Mouse (Mus musculus) left cerebral cortex, postnatal 25 days (tissue): ENCODE results near the gene Actg1. TPM values are rescaled to one million over a fixed set of nuclear protein-coding genes. Genes with fewer than 3 reads are reported as not detected.
A peak's percentile ranks its signal among the peaks of the same experiment; 100 is the strongest.
"Not testable (repeated sequence)": the region's sequence is repeated elsewhere in the genome, so short reads cannot be mapped to it uniquely, and the experiment has no call there.

Experiments
- DNase-seq, 2 experiments: peaks; one replicate each; pipeline ENCODE4 v3.0.0; 2022; ENCODE audit warnings: low spot score in 2 of 2, mixed read lengths in 1 of 2
- intact Hi-C: fragments of 180-260 bp; cut with DNase I; formaldehyde crosslinking; loops from one replicate; pipeline ENCODE4 v1.15.1; 2025
- total RNA-seq, 2 experiments: library from RNA; stranded (reverse); gene quantifications; 2 replicates each; pipeline ENCODE4 v1.2.3; 2021

The Actg1 gene
- total RNA-seq, 2 experiments from 2014 or later = 1,262 to 1,272 TPM

GRCm38 (mm10) chr11:120349371-120349985, 1.1 kb upstream of the Actg1 start:
- DNase-seq = no peak
- intact Hi-C loops = loop anchor here (2.0 kb wide), 4 partner anchors 29 to 159 kb away; partner anchors contain the start of genes Bahcc1 and Faap100

DNA sequence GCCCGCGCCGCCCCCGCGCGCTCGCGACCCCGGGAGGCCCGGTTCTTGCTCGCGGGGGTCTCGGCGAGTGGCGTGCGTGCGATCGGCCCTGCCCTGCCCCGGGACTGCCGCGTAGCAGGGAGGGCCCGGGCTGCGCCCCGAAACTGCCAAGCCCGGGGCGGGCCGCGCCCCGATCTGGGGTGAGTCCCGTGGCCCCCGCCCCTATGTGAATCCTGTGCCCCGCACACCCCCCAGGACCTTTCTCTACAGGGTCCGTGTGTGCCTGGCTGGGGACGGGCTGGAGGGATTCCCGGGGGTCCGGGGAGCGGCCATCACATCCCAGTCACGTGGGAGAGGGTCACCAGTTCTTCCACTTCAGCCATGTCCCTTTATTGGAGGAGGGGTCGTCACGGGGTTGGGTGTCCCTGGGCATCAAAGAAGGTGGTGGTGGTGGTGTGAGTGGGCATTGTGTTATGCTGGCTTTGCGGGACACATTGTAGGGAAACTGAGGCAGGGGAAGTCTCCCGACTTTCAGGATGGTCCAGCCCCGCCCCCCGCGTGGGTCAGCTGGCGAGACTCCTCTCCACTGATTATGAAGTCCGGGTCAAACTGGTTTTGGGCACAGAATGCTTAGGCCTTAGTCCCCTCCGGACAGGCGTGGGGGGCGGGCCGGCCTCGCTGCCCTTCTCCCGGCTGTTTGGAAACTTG, 485 bp upstream of the Actg1 start:
- intact Hi-C loops = loop anchor here (2.0 kb wide), 4 partner anchors 30 to 158 kb away; partner anchors contain the start of genes Bahcc1 and Faap100
- peak in 1 of 2 experiments; percentile 38 for DNase-seq

GRCm38 (mm10) chr11:120347301-120347700, 1.0 kb downstream of the Actg1 start:
- intact Hi-C loops = no loop called here
- DNase-seq = no peak

GRCm38 (mm10) chr11:120346383-120347034, 1.8 kb downstream of the Actg1 start:
- intact Hi-C loops, DNase-seq: not testable (repeated sequence)

DNA sequence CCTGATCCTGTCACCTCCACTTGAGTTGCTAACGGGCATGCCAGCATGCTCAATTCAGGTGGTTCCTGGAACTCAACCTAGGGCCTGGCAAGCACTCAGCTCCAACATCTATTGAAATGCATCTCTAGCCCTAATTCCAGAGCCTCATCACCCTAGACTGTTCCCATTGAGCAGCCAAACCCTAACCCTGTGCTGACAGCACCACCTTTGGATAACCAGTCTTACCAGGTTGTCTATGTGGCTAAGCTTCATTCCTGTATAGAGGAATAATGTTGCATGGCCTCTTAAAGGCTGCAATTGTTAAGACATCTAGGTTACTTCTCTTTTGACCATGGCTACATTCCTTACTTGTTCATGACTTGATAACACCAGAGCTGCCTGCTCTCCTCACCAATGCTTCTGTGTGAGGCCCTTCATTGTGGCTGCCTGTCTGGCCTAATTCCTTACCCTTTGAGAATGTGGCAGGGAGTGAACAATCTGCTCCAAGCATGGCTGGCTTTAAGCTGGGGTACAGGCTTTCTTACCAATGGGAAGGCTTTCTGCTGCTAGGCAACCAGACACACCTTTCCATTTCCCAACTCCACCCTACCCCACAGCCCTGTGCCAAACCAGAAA, 3.2 kb downstream of the Actg1 start:
- intact Hi-C loops = loop anchor here (2.0 kb wide), 1 partner anchor 34 kb away; no protein-coding TSS in a partner anchor
- DNase-seq = no peak

- no peak for DNase-seq
- intact Hi-C loops = loop anchor here (2.0 kb wide), 1 partner anchor 34 kb away; no protein-coding TSS in a partner anchor
Measured at GRCm38 (mm10) chr11:120344310-120344920, 3.9 kb downstream of the Actg1 start.

- intact Hi-C loops = loop anchor here (2.0 kb wide), 1 partner anchor 33 kb away; no protein-coding TSS in a partner anchor
- no peak for DNase-seq
Measured at GRCm38 (mm10) chr11:120343519-120344309, 4.6 kb downstream of the Actg1 start.

DNA sequence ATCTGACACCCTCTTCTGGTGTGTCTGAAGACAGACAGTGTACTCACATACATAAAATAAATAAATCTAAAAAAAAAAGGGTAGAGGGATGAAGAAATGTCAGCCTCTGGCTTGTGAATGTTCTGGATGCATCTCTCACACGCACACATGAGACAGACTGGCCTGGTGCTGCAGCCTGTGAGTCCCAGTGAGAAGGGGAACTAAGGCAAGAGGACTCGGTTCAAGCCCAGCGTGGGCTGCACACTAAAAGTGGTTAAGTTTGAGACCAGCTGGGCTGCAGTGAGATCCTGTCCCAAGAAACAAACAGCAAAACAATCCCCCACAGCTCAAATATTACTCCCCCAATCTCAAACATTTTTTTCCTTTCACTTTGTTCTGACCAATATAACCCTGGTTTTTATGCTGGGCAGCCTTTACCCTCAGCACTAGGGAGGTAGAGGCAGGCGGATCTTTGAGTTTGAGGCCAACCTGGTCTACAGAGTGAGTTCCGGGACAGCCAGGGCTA, 5.6 kb downstream of the Actg1 start:
- no peak for DNase-seq
- intact Hi-C loops = no loop called here

DNA sequence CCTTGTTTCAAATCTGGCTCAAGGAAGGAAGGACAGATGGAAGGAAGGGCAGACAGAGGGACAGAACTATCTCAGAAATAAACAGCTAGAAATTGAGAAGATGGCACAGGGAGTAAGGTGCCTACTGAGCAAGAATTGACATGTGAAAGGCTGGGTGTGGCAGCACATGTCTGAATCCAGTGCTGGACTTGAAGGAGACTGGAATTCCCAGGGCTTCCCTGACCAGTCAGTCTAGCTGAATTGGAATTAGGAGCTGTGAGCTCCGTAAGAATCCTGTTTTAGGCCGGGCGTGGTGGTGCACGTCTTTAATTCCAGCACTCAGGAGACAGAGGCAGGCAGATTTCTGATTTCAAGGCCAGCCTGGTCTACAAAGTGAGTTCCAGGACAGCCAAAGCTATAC, 6.7 kb downstream of the Actg1 start:
- intact Hi-C loops = no loop called here
- DNase-seq = no peak

DNA sequence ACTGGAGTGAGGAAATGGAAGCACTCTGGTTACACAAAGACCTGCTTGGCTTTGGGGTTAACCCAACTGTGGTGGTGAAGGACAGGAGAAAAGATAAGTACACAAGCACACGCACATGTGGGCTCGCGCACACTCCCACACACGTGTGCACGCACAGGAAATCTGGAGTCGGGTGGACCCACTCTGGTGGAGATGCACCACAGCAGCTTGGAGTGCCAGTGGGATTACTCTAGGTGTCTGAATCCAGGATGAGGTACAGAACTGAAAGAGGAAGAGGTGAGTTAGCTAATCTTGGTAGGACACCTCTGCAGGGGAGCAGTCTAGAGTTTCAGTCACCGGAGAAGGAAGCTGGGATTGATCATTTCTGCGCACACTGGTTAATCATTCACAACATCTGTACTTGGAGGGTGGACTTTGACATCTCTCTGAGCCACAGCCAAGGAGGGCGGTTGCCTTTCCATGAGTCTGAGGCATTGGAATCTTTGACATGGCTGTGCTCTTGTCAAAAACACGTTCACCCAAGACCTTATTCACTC, 8.3 kb downstream of the Actg1 start:
- intact Hi-C loops = no loop called here
- no peak for DNase-seq

- intact Hi-C loops = no loop called here
- no peak for DNase-seq
Measured at GRCm38 (mm10) chr11:120338786-120339185, 9.6 kb downstream of the Actg1 start.

- DNase-seq = no peak
- intact Hi-C loops = no loop called here
Measured at GRCm38 (mm10) chr11:120337447-120337846, 10.9 kb downstream of the Actg1 start.

DNA sequence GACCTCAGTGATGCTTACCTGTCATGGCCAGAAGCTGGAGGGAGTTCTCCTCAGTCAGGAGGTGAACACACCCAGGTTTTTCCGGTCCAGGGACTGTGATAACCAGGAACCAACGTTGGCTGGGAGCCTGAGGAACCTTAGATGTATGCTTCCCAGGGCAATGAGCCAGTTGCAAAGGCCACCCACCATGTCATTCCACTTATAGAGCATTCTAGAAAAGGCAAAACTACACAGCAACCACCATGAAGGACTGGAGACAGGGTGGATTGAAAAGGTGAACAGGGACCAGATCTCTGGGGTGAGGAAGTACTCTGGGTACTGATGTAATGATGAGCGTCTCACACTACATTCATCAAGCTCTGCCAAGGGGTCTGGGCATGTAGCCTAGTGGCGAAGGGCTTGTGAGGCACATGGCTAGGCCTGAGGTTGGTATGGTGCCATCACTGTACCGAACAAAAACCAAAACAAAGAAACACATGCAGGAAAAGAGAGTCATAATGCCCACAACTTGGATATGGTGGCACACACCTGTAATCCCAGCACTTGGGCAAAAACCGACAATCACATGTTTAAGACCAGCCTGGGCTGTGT, 12.8 kb downstream of the Actg1 start:
- no peak for DNase-seq
- intact Hi-C loops = no loop called here

DNA sequence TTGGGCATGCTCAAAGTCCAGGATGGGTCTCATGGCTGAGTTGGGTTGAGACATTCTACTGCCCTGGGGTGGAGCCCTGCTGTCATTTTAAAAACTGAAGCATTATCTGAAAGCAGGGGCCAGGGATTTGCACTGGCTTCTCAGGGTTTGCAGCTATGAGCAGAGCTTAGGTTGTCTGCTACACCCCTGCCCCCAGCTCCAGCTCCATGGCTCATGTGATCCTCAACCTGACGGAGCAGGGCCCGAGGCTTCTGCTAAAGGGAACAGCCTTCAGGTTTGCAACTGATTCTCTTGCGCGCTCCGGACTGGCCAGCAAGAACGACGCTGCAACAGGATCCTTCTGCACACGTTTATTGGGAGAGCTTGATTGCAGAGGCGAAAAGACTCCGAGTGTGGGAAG, 28.2 kb downstream of the Actg1 start:
- no peak for DNase-seq
- intact Hi-C loops = no loop called here

DNA sequence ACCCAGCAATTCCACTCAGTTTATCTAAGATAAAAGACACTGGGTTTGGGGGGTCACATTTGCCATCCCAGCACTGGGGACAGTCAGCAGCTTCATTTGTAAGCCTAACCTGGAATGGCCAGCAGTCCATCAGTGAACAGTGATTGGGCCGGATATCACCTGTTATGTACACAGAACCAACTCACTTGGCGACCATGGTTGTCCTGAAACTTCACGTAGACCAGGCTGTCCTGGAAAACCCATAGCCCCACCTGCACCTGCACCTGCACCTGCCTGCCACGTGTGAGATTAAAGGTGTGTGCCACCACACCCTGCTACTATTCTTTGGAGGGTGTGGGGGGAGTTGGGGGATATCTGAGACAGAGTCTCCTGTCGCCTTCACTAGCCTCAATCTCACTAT, 29.0 kb downstream of the Actg1 start:
- DNase-seq = no peak
- intact Hi-C loops = no loop called here

DNA sequence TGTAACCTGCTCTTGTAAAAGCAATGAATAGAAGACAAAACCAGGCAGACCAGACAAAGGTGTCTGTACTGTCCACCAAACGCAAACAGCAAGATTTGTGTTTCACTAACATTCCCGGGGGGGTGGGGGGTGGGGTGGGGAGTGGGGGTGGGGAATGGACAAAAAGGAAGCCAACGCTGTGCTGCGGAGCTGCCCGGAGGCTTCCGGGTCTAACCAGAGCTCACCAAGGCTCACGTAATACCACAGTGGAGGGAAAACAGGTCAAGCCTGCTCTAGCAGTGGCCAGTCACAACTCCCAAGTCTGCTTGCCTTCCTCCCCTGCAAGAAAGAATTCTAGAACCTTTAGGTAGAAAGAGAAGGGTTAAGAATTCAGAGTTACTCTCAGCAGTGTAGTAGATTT, 30.9 kb downstream of the Actg1 start:
- DNase-seq = no peak
- intact Hi-C loops = no loop called here

GRCm38 (mm10) chr11:120316690-120317254, 31.6 kb downstream of the Actg1 start:
- DNase-seq = no peak
- intact Hi-C loops = no loop called here
